Mouse (Mus musculus): Measurements from ENCODE around the gene Oit1. TPM values are rescaled to one million over a fixed set of nuclear protein-coding genes. Genes with fewer than 3 reads are reported as not detected.
A peak's percentile ranks its signal among the peaks of the same experiment; 100 is the strongest.

The Oit1 gene
- total RNA-seq, 2 experiments from 2014 or later: not detected

- no peak for TF ChIP-seq CTCF (conservative IDR thresholded peaks at IDR 0.05)
- Histone ChIP-seq H3K4me3 (no peak overlapping the region), H3K27ac (no peak overlapping the region; the same call in 1 of the 2 replicates)
- no peak for DNase-seq (ENCODE audit: low spot score in 2 of 2)
These were observed 48.2 kb downstream of the Oit1 start for GRCm38 (mm10) chr14:8330390-8330789.

GRCm38 (mm10) chr14:8329552-8329951 lies 49.0 kb downstream of the Oit1 start:
- TF ChIP-seq CTCF (conservative IDR thresholded peaks at IDR 0.05): no peak
- DNase-seq (ENCODE audit: low spot score in 2 of 2): no peak
- H3K4me3 ChIP-seq: no peak overlapping the region
- H3K27ac ChIP-seq: peak overlapping the region; percentile 46; the same call in 1 of the 2 replicates

GRCm38 (mm10) chr14:8327371-8327770 lies 51.2 kb downstream of the Oit1 start:
- TF ChIP-seq CTCF (conservative IDR thresholded peaks at IDR 0.05): no peak
- Histone ChIP-seq H3K27ac (peak overlapping the region; percentile 68), H3K4me3 (no peak overlapping the region)
- no peak for DNase-seq (ENCODE audit: low spot score in 2 of 2)

- peak overlapping the region; percentile 68 for H3K27ac ChIP-seq
- DNase-seq (ENCODE audit: low spot score in 2 of 2): no peak
- TF ChIP-seq CTCF (conservative IDR thresholded peaks at IDR 0.05): no peak
These were observed 51.6 kb downstream of the Oit1 start for GRCm38 (mm10) chr14:8326961-8327360.

GRCm38 (mm10) chr14:8325746-8326145 lies 52.8 kb downstream of the Oit1 start:
- DNase-seq (ENCODE audit: low spot score in 2 of 2): no peak
- no peak for TF ChIP-seq CTCF (conservative IDR thresholded peaks at IDR 0.05)
- H3K4me3 ChIP-seq: no peak overlapping the region
- H3K27ac ChIP-seq: no peak overlapping the region

More at GRCm38 (mm10) chr14:8326961-8327360, 51.6 kb downstream of the Oit1 start:
- no peak overlapping the region for H3K4me3 ChIP-seq

GRCm38 (mm10) chr14:8320528-8320927 lies 58.0 kb downstream of the Oit1 start:
- TF ChIP-seq CTCF (conservative IDR thresholded peaks at IDR 0.05): no peak
- H3K27ac ChIP-seq: no peak overlapping the region
- no peak overlapping the region for H3K4me3 ChIP-seq
- DNase-seq (ENCODE audit: low spot score in 2 of 2): no peak

GRCm38 (mm10) chr14:8317194-8318097 lies 61.1 kb downstream of the Oit1 start, which contains the start of gene Fam107a:
Fam107a (minus strand) TSS chr14:8318023.
- H3K4me3 ChIP-seq: peak within 1 kb of the TSS; percentile 41
- H3K27ac ChIP-seq: no peak within 1 kb of the TSS
- no peak for TF ChIP-seq CTCF (conservative IDR thresholded peaks at IDR 0.05)
- DNase-seq (ENCODE audit: low spot score in 2 of 2): no peak

GRCm38 (mm10) chr14:8316366-8317193 lies 62.0 kb downstream of the Oit1 start:
- no peak for DNase-seq (ENCODE audit: low spot score in 2 of 2)
- Histone ChIP-seq H3K4me3 (peak overlapping the region; percentile 41), H3K27ac (peak overlapping the region; percentile 14; the same call in 1 of the 2 replicates)
- no peak for TF ChIP-seq CTCF (conservative IDR thresholded peaks at IDR 0.05)

- DNase-seq (ENCODE audit: low spot score in 2 of 2): no peak
- TF ChIP-seq CTCF (conservative IDR thresholded peaks at IDR 0.05): no peak
- no peak overlapping the region for H3K4me3 ChIP-seq
- peak overlapping the region; percentile 79; the same call in 1 of the 2 replicates for H3K27ac ChIP-seq
These were observed 63.4 kb downstream of the Oit1 start for GRCm38 (mm10) chr14:8315169-8315568.

- no peak for DNase-seq (ENCODE audit: low spot score in 2 of 2)
- peak; percentile 81 for TF ChIP-seq CTCF (conservative IDR thresholded peaks at IDR 0.05)
- no peak overlapping the region for H3K4me3 ChIP-seq
- H3K27ac ChIP-seq: peak overlapping the region; percentile 79
These were observed 64.0 kb downstream of the Oit1 start for GRCm38 (mm10) chr14:8314536-8314935.

- Histone ChIP-seq H3K4me3 (no peak overlapping the region), H3K27ac (peak overlapping the region; percentile 79)
- peak in 1 of 2 experiments; percentile 75 for DNase-seq (ENCODE audit: low spot score in 2 of 2)
- TF ChIP-seq CTCF (conservative IDR thresholded peaks at IDR 0.05): no peak
These were observed 64.7 kb downstream of the Oit1 start for GRCm38 (mm10) chr14:8313877-8314276.

- no peak for TF ChIP-seq CTCF (conservative IDR thresholded peaks at IDR 0.05)
- Histone ChIP-seq H3K4me3 (peak overlapping the region; percentile 58), H3K27ac (peak overlapping the region; percentile 89)
- DNase-seq (ENCODE audit: low spot score in 2 of 2): peak; percentile 43 to 46
These were observed 68.9 kb downstream of the Oit1 start for GRCm38 (mm10) chr14:8309621-8310141.

GRCm38 (mm10) chr14:8308650-8309049 lies 69.9 kb downstream of the Oit1 start:
- peak; percentile 34 for TF ChIP-seq CTCF (conservative IDR thresholded peaks at IDR 0.05)
- no peak for DNase-seq (ENCODE audit: low spot score in 2 of 2)
- Histone ChIP-seq H3K27ac (peak overlapping the region; percentile 89), H3K4me3 (peak overlapping the region; percentile 58)

All from layer of hippocampus, adult 2 months (tissue).